Mouse (Mus musculus) hindbrain, embryonic 16.5 days (tissue): ENCODE data around the gene Mb21d2. TPM values are rescaled to one million over a fixed set of nuclear protein-coding genes. Genes with fewer than 3 reads are reported as not detected.
A peak's percentile ranks its signal among the peaks of the same experiment; 100 is the strongest.

ENCODE experiments used
- ATAC-seq: fragments of 200-750 bp; cut with Nextera tagmentation; 2 replicates; pipeline ENCODE4 v1.8.0; 2017; ENCODE audit warnings: moderate TSS enrichment, moderate library complexity
- H3K27ac ChIP-seq: fragments of 300-500 bp; sonication (generic); 2 replicates; pipeline ENCODE4 v1.5.1; 2014; ENCODE audit warnings: low read depth, mild to moderate bottlenecking, control low read depth, low read length, moderate library complexity
- H3K27me3 ChIP-seq: fragments of 300-500 bp; sonication (generic); replicated peaks from 2 replicates; pipeline ENCODE4 v1.6.1; 2014; ENCODE audit warnings: low read length; ENCODE audit not compliant: control insufficient read depth, insufficient read depth
- H3K36me3 ChIP-seq: fragments of 300-500 bp; sonication (generic); 2 replicates; pipeline ENCODE4 v1.6.1; 2014; ENCODE audit warnings: mild to moderate bottlenecking, low read length, moderate library complexity, mixed read lengths; ENCODE audit not compliant: control insufficient read depth, insufficient read depth
- H3K4me1 ChIP-seq: fragments of 300-500 bp; sonication (generic); 2 replicates; pipeline ENCODE4 v1.6.1; 2014; ENCODE audit warnings: low read depth, low read length; ENCODE audit not compliant: control insufficient read depth, insufficient read depth
- H3K4me2 ChIP-seq: fragments of 300-500 bp; sonication (generic); 2 replicates; pipeline ENCODE4 v1.6.1; 2014; ENCODE audit warnings: mild to moderate bottlenecking, low read length, control low read depth, moderate library complexity
- H3K4me3 ChIP-seq: fragments of 300-500 bp; sonication (generic); 2 replicates; pipeline ENCODE4 v1.5.1; 2014; ENCODE audit warnings: mild to moderate bottlenecking, low read length, control low read depth, moderate library complexity
- H3K9ac ChIP-seq: fragments of 300-500 bp; sonication (generic); 2 replicates; pipeline ENCODE4 v1.6.1; 2014; ENCODE audit warnings: low read depth, mild to moderate bottlenecking, control low read depth, low read length, moderate library complexity
- H3K9me3 ChIP-seq: fragments of 300-500 bp; sonication (generic); 2 replicates; pipeline ENCODE4 v1.6.1; 2014; ENCODE audit warnings: mild to moderate bottlenecking, low read length, moderate library complexity; ENCODE audit not compliant: control insufficient read depth
- WGBS: fragments of 180-500 bp; shearing (Covaris S2); extraction: QIAGEN DNeasy Blood & Tissue Kit; methylation state at CpG from one replicate; pipeline ENCODE4 v1.1.7; 2014; 5-methylcytosine and 5-hydroxymethylcytosine counted together
- polyA plus RNA-seq: library from polyadenylated mRNA; unstranded; fragments of >200 nt; fragmentation: Nextera tagmentation; extraction: Ambion mirVana; gene quantifications from 2 replicates; pipeline ENCODE4 v1.2.1, GENCODE M21; 2015

Mb21d2 gene
- polyA plus RNA-seq, 1 experiment from 2014 or later: 16.3 TPM

DNA sequence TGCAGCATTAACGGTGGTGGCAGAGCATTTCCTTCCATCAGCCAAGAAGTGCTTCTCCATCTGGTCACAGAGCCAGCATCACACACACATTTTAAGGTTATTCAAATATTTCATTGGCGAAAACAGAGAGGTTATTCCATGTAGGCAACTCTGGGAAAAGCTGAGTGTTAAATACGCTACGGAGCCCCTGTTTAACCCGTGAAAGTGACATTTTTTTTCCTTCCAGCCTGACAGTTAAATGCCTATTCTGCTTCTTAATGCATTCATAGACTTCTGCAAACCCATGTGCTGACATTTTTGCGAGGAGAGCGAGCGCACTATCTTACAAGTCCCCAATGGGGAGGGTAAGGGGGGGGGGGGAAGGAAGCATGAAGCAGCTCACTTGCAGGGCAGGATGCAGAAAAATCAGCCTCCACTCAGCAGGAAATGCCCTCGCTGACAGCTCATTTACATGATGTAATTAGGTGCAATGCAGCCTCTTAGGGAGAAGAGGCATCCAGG is 52.3 kb downstream of the Mb21d2 start:
- H3K27ac ChIP-seq: no peak overlapping the region
- no peaks in the 10 kb centered on the region for H3K36me3 ChIP-seq
- H3K9me3 ChIP-seq: no peaks in the 10 kb centered on the region
- H3K4me3 ChIP-seq: no peak overlapping the region
- no peak for ATAC-seq
- H3K9ac ChIP-seq: no peak overlapping the region
- no peaks in the 10 kb centered on the region for H3K27me3 ChIP-seq
- 30% methylated on average over 9 of the region's 9 CpGs for WGBS
- peaks cover 24% of the 10 kb centered on the region for H3K4me1 ChIP-seq
- no peak overlapping the region for H3K4me2 ChIP-seq

DNA sequence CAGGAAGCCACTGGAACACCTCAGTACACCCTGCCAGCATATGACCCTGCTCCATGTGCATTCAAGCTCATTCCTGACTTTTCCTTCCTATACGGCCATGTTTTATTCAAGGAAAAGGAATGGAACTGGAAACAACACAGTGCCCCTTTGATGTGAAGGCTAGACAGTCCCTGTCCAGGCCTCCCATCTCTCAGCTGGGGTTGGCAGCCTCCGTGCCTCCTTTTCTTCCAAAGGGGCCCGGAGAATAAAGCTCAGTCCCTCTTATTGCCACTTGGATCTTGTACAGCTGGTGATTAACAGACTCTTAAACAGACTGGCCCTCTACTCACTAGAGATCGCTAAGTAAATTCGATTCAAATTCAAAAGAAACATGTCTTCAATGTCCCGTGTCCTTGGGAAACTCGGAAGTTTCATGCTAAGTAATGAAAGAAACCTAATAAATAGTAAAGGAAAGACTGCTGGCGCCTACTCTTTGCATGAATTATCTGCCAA is 56.0 kb downstream of the Mb21d2 start:
- H3K4me2 ChIP-seq: no peak overlapping the region
- H3K27ac ChIP-seq: no peak overlapping the region
- no peaks in the 10 kb centered on the region for H3K27me3 ChIP-seq
- WGBS: 47% methylated on average over 8 of the region's 8 CpGs
- peaks cover 29% of the 10 kb centered on the region for H3K4me1 ChIP-seq
- H3K9ac ChIP-seq: no peak overlapping the region
- H3K4me3 ChIP-seq: no peak overlapping the region
- no peaks in the 10 kb centered on the region for H3K36me3 ChIP-seq
- ATAC-seq: peak; percentile 59
- H3K9me3 ChIP-seq: no peaks in the 10 kb centered on the region

GRCm38 (mm10) chr16:28870860-28871259 is 58.6 kb downstream of the Mb21d2 start:
- H3K4me1 ChIP-seq: peaks cover 29% of the 10 kb centered on the region
- no peak for ATAC-seq

DNA sequence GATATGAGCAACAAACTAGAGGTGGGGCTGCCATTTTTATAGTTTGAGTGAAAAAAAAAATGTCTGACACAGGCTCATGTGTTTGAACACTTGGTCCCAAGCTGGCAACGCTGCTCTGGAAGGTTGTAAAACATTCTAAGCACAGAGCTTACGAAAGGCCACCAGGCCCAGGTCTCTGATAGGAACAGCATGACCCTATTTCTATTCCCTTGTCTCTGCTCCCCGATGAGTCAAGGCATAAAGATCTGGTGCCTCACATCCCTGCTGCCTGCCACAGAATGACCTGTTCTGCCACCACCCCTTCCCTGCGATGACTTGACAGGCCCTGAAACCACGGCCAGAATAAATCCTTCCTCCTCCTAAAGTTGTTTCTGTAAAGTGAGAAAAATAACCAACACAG is 59.0 kb downstream of the Mb21d2 start:
- no peak overlapping the region for H3K4me2 ChIP-seq

More at GRCm38 (mm10) chr16:28870860-28871259, 58.6 kb downstream of the Mb21d2 start:
- WGBS: 42% methylated on average over 9 of the region's 9 CpGs
- Histone ChIP-seq H3K27ac (no peak overlapping the region), H3K36me3 (no peaks in the 10 kb centered on the region), H3K4me2 (no peak overlapping the region), H3K9me3 (no peaks in the 10 kb centered on the region), H3K4me3 (no peak overlapping the region), H3K27me3 (no peaks in the 10 kb centered on the region), H3K9ac (no peak overlapping the region)

GRCm38 (mm10) chr16:28868864-28869263 is 60.6 kb downstream of the Mb21d2 start:
- no peaks in the 10 kb centered on the region for H3K27me3 ChIP-seq

More for the DNA sequence above, 59.0 kb downstream of the Mb21d2 start:
- peaks cover 29% of the 10 kb centered on the region for H3K4me1 ChIP-seq
- no peaks in the 10 kb centered on the region for H3K36me3 ChIP-seq
- no peaks in the 10 kb centered on the region for H3K9me3 ChIP-seq
- H3K9ac ChIP-seq: no peak overlapping the region
- 76% methylated on average over 5 of the region's 5 CpGs for WGBS
- H3K27ac ChIP-seq: no peak overlapping the region
- H3K27me3 ChIP-seq: no peaks in the 10 kb centered on the region
- no peak overlapping the region for H3K4me3 ChIP-seq
- ATAC-seq: no peak

GRCm38 (mm10) chr16:28866584-28867295 is 62.7 kb downstream of the Mb21d2 start:
- H3K4me1 ChIP-seq: peaks cover 22% of the 10 kb centered on the region
- no peaks in the 10 kb centered on the region for H3K27me3 ChIP-seq
- no peak overlapping the region for H3K27ac ChIP-seq
- no peaks in the 10 kb centered on the region for H3K36me3 ChIP-seq
- WGBS: 36% methylated on average over 6 of the region's 8 CpGs
- H3K4me3 ChIP-seq: no peak overlapping the region
- H3K9ac ChIP-seq: no peak overlapping the region
- H3K4me2 ChIP-seq: no peak overlapping the region
- ATAC-seq: no peak; the same call in 1 of the 2 replicates
- no peaks in the 10 kb centered on the region for H3K9me3 ChIP-seq

More at GRCm38 (mm10) chr16:28868864-28869263, 60.6 kb downstream of the Mb21d2 start:
- Histone ChIP-seq H3K4me2 (no peak overlapping the region), H3K9ac (no peak overlapping the region), H3K4me1 (peaks cover 29% of the 10 kb centered on the region), H3K4me3 (no peak overlapping the region), H3K36me3 (no peaks in the 10 kb centered on the region), H3K9me3 (no peaks in the 10 kb centered on the region), H3K27ac (no peak overlapping the region)
- WGBS: 74% methylated on average over 9 of the region's 9 CpGs
- ATAC-seq: no peak

DNA sequence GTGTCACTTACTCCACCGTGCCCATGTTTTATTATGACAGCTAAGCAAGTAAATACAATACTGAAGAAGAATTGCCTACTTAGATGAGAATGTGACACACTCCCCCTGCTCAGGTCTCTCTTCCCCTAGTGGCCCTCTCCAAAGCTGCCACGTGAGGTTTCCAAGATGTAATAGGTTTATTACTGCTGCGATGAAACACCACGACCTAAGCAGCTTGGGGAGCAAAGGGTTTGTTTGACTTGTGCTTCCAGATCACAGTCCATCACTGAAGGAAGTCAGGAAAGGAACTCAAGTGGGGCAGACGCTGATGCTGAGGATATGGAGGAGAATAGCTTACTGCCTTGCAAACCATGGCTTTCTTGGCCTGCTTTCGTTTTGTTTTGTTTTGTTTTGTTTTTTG is 65.9 kb downstream of the Mb21d2 start:
- Histone ChIP-seq H3K9me3 (no peaks in the 10 kb centered on the region), H3K4me1 (peaks cover 9% of the 10 kb centered on the region), H3K9ac (no peak overlapping the region), H3K4me2 (no peak overlapping the region), H3K27me3 (no peaks in the 10 kb centered on the region), H3K27ac (no peak overlapping the region), H3K36me3 (no peaks in the 10 kb centered on the region), H3K4me3 (no peak overlapping the region)
- 72% methylated on average over 6 of the region's 6 CpGs for WGBS
- ATAC-seq: no peak

DNA sequence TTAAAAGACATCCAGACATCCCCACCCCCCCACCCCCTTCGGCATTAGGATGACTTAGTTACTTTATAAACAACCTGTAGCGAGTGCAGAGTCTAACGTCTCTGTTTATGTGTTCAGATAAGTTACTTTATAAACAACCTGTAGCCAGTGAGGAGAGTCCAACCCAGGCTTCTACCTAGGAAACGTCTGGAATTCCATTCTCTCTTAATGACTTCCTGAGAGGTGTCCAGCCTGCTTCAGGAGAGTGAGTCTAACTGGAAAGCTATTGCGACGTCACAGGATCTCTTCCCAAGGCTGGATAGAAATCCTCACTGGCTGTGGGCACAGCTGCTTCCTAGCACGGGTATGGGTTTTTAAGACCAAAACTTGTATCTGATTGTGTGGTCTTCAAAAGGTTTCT is 67.4 kb downstream of the Mb21d2 start:
- Histone ChIP-seq H3K4me2 (no peak overlapping the region), H3K4me3 (no peak overlapping the region), H3K9me3 (no peaks in the 10 kb centered on the region), H3K9ac (no peak overlapping the region), H3K36me3 (no peaks in the 10 kb centered on the region), H3K4me1 (peaks cover 11% of the 10 kb centered on the region), H3K27me3 (no peaks in the 10 kb centered on the region), H3K27ac (no peak overlapping the region)
- ATAC-seq: no peak
- 77% methylated on average over 7 of the region's 7 CpGs for WGBS

DNA sequence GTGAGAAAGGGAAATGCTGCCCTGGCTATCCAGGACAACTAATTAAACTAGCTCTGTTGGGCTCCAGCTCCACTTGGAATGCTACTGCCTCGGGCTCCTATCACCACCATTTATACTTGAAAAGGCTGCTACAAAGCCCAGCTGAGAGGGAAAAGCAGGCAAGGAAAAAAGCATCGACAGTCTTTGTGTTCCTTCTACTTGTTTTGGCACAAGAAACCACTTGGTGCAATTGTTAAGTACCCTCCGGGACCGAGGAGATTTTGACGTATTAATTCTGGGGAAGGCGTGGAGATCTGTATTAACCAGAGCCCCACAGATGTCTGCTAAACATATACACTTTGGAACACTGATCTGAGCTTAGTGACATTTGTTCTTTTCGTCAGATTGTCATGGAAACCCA is 69.8 kb downstream of the Mb21d2 start:
- no peak overlapping the region for H3K27ac ChIP-seq
- H3K9ac ChIP-seq: no peak overlapping the region
- H3K4me2 ChIP-seq: no peak overlapping the region
- H3K4me3 ChIP-seq: no peak overlapping the region
- H3K27me3 ChIP-seq: no peaks in the 10 kb centered on the region
- ATAC-seq: peak; percentile 42
- peaks cover 11% of the 10 kb centered on the region for H3K4me1 ChIP-seq
- no peaks in the 10 kb centered on the region for H3K9me3 ChIP-seq
- no peaks in the 10 kb centered on the region for H3K36me3 ChIP-seq
- 16% methylated on average over 7 of the region's 7 CpGs for WGBS
